Mouse (Mus musculus) intestine, embryonic 14.5 days (tissue): ENCODE results near the gene Calr. TPM values are rescaled to one million over a fixed set of nuclear protein-coding genes. Genes with fewer than 3 reads are reported as not detected.

ENCODE experiments used
- ATAC-seq: fragments of 200-750 bp; cut with Nextera tagmentation; replicated peaks from 2 replicates; pipeline ENCODE4 v1.8.0; 2017; ENCODE audit warnings: low read depth, moderate number of reproducible peaks, moderate TSS enrichment, moderate library complexity; ENCODE audit not compliant: low FRiP score, low TSS enrichment
- DNase-seq: peaks from one replicate; pipeline ENCODE4 v3.0.0-alpha.2; 2018; ENCODE audit warnings: low spot score
- H3K27ac ChIP-seq: fragments of 300-500 bp; sonication (generic); 2 replicates; pipeline ENCODE4 v1.5.1; 2014; ENCODE audit warnings: low read depth, mild to moderate bottlenecking, control low read depth
- H3K27me3 ChIP-seq: fragments of 300-500 bp; sonication (generic); replicated peaks from 2 replicates; pipeline ENCODE4 v1.6.1; 2014; ENCODE audit warnings: low read length, control low read depth; ENCODE audit not compliant: control insufficient read depth, insufficient read depth
- H3K36me3 ChIP-seq: fragments of 300-500 bp; sonication (generic); 2 replicates; pipeline ENCODE4 v1.6.1; 2014; ENCODE audit warnings: low read length, control low read depth; ENCODE audit not compliant: control insufficient read depth, insufficient read depth
- H3K4me1 ChIP-seq: fragments of 300-500 bp; sonication (generic); replicated peaks from 2 replicates; pipeline ENCODE4 v1.6.1; 2014; ENCODE audit warnings: low read length, control low read depth, mixed read lengths; ENCODE audit not compliant: control insufficient read depth, insufficient read depth
- H3K4me2 ChIP-seq: fragments of 300-500 bp; sonication (generic); 2 replicates; pipeline ENCODE4 v1.6.1; 2014; ENCODE audit warnings: low read length
- H3K4me3 ChIP-seq: fragments of 300-500 bp; sonication (generic); 2 replicates; pipeline ENCODE4 v1.5.1; 2014; ENCODE audit warnings: low read depth, low read length, control low read depth, mixed read lengths
- H3K9ac ChIP-seq: fragments of 300-500 bp; sonication (generic); 2 replicates; pipeline ENCODE4 v1.6.1; 2014; ENCODE audit warnings: mild to moderate bottlenecking, low read length
- H3K9me3 ChIP-seq: fragments of 300-500 bp; sonication (generic); 2 replicates; pipeline ENCODE4 v1.6.1; 2016; ENCODE audit warnings: low read length, control low read depth; ENCODE audit not compliant: control insufficient read depth
- WGBS: fragments of 180-500 bp; shearing (Covaris S2); extraction: QIAGEN DNeasy Blood & Tissue Kit; methylation state at CpG from one replicate; pipeline ENCODE4 v1.1.7; 2014; 5-methylcytosine and 5-hydroxymethylcytosine counted together
- polyA plus RNA-seq: library from polyadenylated mRNA; unstranded; fragments of >200 nt; fragmentation: Nextera tagmentation; extraction: Ambion mirVana; gene quantifications from 2 replicates; pipeline ENCODE4 v1.2.1, GENCODE M21; 2014

Calr gene
- polyA plus RNA-seq, 1 experiment from 2014 or later: 823 TPM

- Histone ChIP-seq H3K27me3 (peaks cover 69% of the 10 kb centered on the region), H3K9ac (no peak overlapping the region), H3K27ac (no peak overlapping the region), H3K36me3 (no peaks in the 10 kb centered on the region), H3K4me1 (0 out of 2 replicates have a peak, but pooled peaks cover 2% of the 10 kb centered on the region), H3K4me2 (no peak overlapping the region), H3K9me3 (no peaks in the 10 kb centered on the region), H3K4me3 (no peak overlapping the region)
- WGBS: 88% methylated on average over 5 of the region's 5 CpGs
- ATAC-seq: no peak
- DNase-seq: no peak
Observed at GRCm38 (mm10) chr8:84806031-84806430, 40.7 kb downstream of the Calr start.

DNA sequence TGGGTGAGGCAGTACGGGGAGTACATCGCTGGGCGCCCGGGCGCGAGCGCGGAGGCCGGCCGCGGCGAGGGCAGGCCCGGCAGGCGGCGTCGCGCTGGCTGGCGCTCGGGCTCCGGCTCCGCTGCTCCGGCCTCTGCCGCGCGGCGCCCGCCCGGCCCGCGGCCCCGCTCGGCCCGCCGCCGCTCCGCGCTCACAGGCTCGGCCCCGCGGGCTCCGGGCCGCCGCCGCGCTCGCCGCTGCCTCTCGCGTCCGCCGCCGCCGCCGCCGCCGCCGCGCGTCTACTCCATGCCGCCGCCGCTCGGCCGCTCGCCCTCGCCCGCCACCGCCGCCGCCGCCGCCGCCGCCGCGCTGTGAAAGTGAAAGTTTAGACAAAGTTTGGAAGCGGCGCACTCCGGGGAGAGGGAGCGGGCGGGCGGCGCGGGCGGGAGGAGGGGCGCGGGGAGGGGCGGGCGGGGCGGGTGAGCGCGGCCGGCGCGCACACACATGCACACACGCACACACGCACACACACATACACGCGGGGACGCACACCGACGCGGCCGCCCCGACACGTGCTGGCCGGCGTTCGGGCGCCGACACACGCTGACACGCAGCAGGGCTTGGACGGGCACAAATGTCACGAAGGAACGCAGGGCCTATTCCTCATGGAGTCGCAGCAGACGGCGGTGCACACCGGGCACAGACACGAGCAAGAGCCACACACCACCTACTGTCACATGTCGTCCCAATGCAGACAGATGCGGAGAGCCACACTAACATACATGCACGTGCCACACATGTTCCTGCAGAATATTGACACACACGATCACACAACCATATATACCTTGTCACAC lies 46.5 kb downstream of the Calr start, which contains the start of gene Nfix:
Nfix (minus strand) TSS at position 346 of the 833 bp plus-strand sequence.
- Histone ChIP-seq H3K4me2 (peak within 1 kb of the TSS; percentile 69), H3K27ac (no peak within 1 kb of the TSS), H3K9me3 (no peaks in the 10 kb centered on the region), H3K4me3 (peak within 1 kb of the TSS; percentile 63), H3K4me1 (peaks cover 10% of the 10 kb centered on the region; the same call in 1 of the 2 replicates), H3K9ac (peak within 1 kb of the TSS; percentile 80), H3K36me3 (no peaks in the 10 kb centered on the region), H3K27me3 (peaks cover 87% of the 10 kb centered on the region)
- ATAC-seq (peak; percentile 36), DNase-seq (peak; percentile 76)
- 3% methylated on average over 39 of the region's 125 CpGs for WGBS

GRCm38 (mm10) chr8:84799136-84799931 lies 47.4 kb downstream of the Calr start:
- ATAC-seq (peak; percentile 29; the same call in 1 of the 2 replicates), DNase-seq (peak; percentile 82)
- peak overlapping the region; percentile 80 for H3K9ac ChIP-seq
- peaks cover 88% of the 10 kb centered on the region for H3K27me3 ChIP-seq
- H3K27ac ChIP-seq: no peak overlapping the region
- peak overlapping the region; percentile 69 for H3K4me2 ChIP-seq
- H3K4me1 ChIP-seq: peaks cover 10% of the 10 kb centered on the region; the same call in 1 of the 2 replicates
- no peaks in the 10 kb centered on the region for H3K9me3 ChIP-seq
- H3K36me3 ChIP-seq: no peaks in the 10 kb centered on the region
- H3K4me3 ChIP-seq: peak overlapping the region; percentile 63
- WGBS: 1% methylated on average over 77 of the region's 108 CpGs

DNA sequence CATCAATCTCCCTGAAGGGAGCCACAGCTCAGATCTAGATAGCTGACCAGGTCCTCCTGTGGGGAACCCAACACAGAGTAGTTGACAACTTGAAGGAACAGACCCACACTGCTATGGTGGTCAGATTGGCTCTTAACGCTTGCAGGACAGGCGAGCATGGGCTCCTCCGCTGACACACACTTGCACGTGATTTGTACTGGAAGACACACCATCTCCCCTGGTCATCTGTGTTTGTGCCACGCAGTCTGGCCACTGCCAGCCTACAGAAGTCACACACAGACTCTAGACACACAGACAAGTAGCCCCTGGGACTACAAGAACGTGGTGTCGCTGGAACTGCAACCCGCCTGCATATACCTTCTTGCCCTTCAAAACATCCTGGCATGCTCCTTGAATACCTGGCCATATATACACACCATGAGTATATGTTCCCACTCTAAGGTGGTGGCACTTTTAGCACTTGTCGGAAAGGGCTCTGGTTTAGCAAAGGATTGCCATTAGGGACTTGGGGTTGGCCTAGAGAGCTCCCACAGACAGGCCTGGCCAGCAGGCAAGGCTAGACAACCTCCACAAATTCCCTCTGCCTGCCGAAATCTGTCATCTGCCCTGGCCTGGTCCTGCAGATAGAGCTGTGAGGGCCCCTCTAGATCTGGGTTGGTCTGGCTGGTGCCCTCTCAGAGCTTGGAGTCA lies 48.1 kb downstream of the Calr start:
- WGBS: 41% methylated on average over 10 of the region's 10 CpGs
- peak overlapping the region; percentile 80 for H3K9ac ChIP-seq
- no peaks in the 10 kb centered on the region for H3K36me3 ChIP-seq
- H3K4me1 ChIP-seq: peaks cover 10% of the 10 kb centered on the region; the same call in 1 of the 2 replicates
- ATAC-seq: no peak
- H3K4me2 ChIP-seq: peak overlapping the region; percentile 69
- H3K27ac ChIP-seq: no peak overlapping the region
- H3K9me3 ChIP-seq: no peaks in the 10 kb centered on the region
- peak overlapping the region; percentile 63 for H3K4me3 ChIP-seq
- DNase-seq: no peak
- H3K27me3 ChIP-seq: peaks cover 87% of the 10 kb centered on the region

DNA sequence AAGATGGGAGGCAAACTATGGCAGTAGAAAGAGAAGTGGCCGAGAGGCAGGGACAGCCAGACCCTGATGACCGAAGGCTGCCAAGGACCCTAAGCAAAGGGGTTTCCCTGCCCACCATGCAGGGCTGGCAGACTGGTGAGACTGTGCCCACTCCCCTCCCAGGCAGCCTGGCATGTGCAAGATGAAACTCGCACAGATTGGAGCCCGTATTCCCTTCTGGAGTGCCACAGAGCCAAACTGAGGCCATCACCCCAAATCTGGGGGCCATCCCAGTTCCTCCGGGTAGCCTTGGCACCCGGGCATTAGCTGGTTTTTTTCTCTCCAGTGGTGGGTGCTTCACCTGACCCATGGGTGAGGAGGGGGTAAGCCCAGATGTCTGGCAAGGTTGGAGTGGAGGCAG lies 48.8 kb downstream of the Calr start:
- no peak for DNase-seq
- H3K4me1 ChIP-seq: peaks cover 10% of the 10 kb centered on the region; the same call in 1 of the 2 replicates
- H3K36me3 ChIP-seq: no peaks in the 10 kb centered on the region
- ATAC-seq: no peak
- H3K27me3 ChIP-seq: peaks cover 87% of the 10 kb centered on the region
- no peak overlapping the region for H3K9ac ChIP-seq
- H3K9me3 ChIP-seq: no peaks in the 10 kb centered on the region
- H3K4me2 ChIP-seq: no peak overlapping the region
- H3K4me3 ChIP-seq: no peak overlapping the region
- WGBS: 78% methylated on average over 6 of the region's 6 CpGs
- H3K27ac ChIP-seq: no peak overlapping the region

DNA sequence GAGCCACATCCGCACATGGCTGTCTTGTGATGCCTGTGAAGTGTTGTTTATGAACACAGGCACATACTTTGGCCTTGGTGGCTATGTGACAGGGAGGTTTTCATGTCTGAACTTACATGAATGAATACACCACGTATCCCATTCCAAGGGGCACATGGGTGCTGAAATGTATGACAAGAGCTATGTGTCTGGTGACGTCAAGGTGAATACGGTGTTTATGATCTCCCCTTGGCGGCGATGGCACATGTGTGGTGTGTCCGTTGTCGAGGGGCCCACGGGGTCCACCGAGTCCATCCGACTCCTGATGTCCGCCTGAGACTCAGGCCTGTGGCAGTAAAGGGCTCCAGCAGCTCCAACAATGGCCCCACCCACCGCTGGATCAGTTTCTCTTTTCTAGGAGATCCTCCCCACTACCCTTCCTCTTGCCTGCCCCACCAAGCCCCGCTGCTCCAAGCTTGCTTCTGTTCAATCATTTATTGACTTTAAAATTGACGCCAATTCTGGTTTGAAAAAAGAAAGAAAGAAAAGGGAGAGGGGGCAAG lies 49.4 kb downstream of the Calr start:
- Histone ChIP-seq H3K36me3 (no peaks in the 10 kb centered on the region), H3K9ac (no peak overlapping the region), H3K4me1 (peaks cover 10% of the 10 kb centered on the region; the same call in 1 of the 2 replicates), H3K27ac (no peak overlapping the region), H3K27me3 (peaks cover 82% of the 10 kb centered on the region), H3K9me3 (no peaks in the 10 kb centered on the region), H3K4me2 (no peak overlapping the region), H3K4me3 (no peak overlapping the region)
- DNase-seq (no peak), ATAC-seq (no peak)
- 79% methylated on average over 15 of the region's 15 CpGs for WGBS

DNA sequence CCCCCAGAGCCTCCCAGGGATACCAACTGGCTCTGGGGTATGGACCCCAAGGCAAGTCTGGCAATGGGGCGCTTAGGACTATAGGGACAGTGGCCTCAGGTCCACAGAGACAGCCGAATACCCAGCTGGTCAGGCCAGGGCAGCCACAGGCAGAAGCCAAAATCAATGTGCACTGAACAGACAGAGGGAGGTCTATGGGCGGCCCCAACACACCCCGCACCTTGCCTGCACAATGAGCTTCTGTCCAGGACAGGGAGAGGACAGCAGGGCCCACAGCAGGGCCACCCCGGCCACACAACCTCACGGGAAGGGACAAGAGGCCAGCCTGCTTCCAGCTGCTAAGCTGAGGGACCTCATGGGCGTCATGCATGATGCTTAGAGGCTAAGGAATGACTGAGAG lies 52.2 kb downstream of the Calr start:
- DNase-seq: no peak
- Histone ChIP-seq H3K36me3 (no peaks in the 10 kb centered on the region), H3K27me3 (peaks cover 88% of the 10 kb centered on the region), H3K4me1 (peaks cover 5% of the 10 kb centered on the region; the same call in 1 of the 2 replicates), H3K4me2 (no peak overlapping the region), H3K4me3 (no peak overlapping the region), H3K9me3 (no peaks in the 10 kb centered on the region), H3K9ac (no peak overlapping the region; the same call in 1 of the 2 replicates), H3K27ac (no peak overlapping the region; the same call in 1 of the 2 replicates)
- ATAC-seq: no peak
- 56% methylated on average over 7 of the region's 7 CpGs for WGBS
